Mouse (Mus musculus): ENCODE data around the gene Stau1.

DNA sequence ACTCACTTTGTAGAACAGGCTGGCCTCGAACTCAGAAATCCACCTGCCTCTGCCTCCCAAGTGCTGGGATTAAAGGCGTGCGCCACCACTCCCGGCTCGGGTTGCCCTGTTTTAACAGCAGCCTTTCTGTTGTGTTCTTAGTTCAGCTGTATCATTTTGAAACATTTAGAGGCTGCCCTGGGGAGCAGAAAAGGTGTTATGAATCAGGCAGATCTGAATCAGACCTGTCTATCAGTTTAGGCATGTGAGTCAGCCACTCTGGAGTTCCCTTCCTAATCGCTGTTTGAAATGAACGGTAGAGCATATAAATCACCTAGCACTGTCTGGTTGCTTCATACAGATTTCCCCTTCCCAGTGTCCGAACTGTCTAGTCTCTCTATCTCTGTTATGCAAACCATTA is 85.6 kb downstream of the Stau1 start:
- TF ChIP-seq CTCF (IDR thresholded peaks at IDR 0.05) (no peak), POLR2A (IDR thresholded peaks at IDR 0.05; ENCODE audit: insufficient read depth, low read depth, low read length) (no peak), EP300 (IDR thresholded peaks at IDR 0.05; ENCODE audit: insufficient read depth, low read depth, low read length) (no peak)
